Mouse (Mus musculus) heart, postnatal 14 days (tissue): ENCODE measurements around the gene Trir. TPM values are rescaled to one million over a fixed set of nuclear protein-coding genes. Genes with fewer than 3 reads are reported as not detected.
A peak's percentile ranks its signal among the peaks of the same experiment; 100 is the strongest.

ENCODE experiments used
- DNase-seq, 2 experiments: peaks; one replicate each; pipeline ENCODE4 v3.0.0; 2021 to 2022
- intact Hi-C: fragments of 180-260 bp; cut with DNase I; formaldehyde crosslinking; loops from one replicate; pipeline ENCODE4 v1.15.1; 2025
- total RNA-seq, 2 experiments: library from RNA; stranded (reverse); gene quantifications; 2 replicates each; pipeline ENCODE4 v1.2.3; 2021

The Trir gene
- total RNA-seq, 2 experiments from 2014 or later = 90.8 to 99.1 TPM

- DNase-seq = no peak
- intact Hi-C loops = no loop called here
These were observed 8.6 kb downstream of the Trir start for GRCm38 (mm10) chr8:85035165-85035727.

- DNase-seq = peak in 1 of 2 experiments; percentile 23
- intact Hi-C loops = no loop called here
These were observed 9.2 kb downstream of the Trir start for GRCm38 (mm10) chr8:85035728-85036310.

GRCm38 (mm10) chr8:85036381-85036717 is 9.7 kb downstream of the Trir start:
- intact Hi-C loops = no loop called here
- no peak for DNase-seq

- DNase-seq = peak; percentile 87 to 89
- intact Hi-C loops = no loop called here
These were observed 10.2 kb downstream of the Trir start, which contains the start of gene Tnpo2 for GRCm38 (mm10) chr8:85036718-85037365. TSS of gene Tnpo2 (plus strand) at chr8:85036915.

- intact Hi-C loops = no loop called here
These were observed 10.7 kb downstream of the Trir start for GRCm38 (mm10) chr8:85037366-85037680.

GRCm38 (mm10) chr8:85037681-85038531 is 11.3 kb downstream of the Trir start:
- intact Hi-C loops = no loop called here
- peak; percentile 53 to 59 for DNase-seq

More at GRCm38 (mm10) chr8:85037366-85037680, 10.7 kb downstream of the Trir start:
- DNase-seq = no peak

- intact Hi-C loops = no loop called here
- no peak for DNase-seq
These were observed 17.0 kb downstream of the Trir start for GRCm38 (mm10) chr8:85043619-85044018.

- intact Hi-C loops = no loop called here
- DNase-seq = no peak
These were observed 30.7 kb downstream of the Trir start for GRCm38 (mm10) chr8:85057367-85057766.

- DNase-seq = peak; percentile 82 to 91
- intact Hi-C loops = no loop called here
These were observed 33.4 kb downstream of the Trir start, which contains the start of gene Fbxw9 for GRCm38 (mm10) chr8:85059879-85060616. TSS of gene Fbxw9 (plus strand) at chr8:85060055.

- intact Hi-C loops = no loop called here
- no peak for DNase-seq
These were observed 36.0 kb downstream of the Trir start for GRCm38 (mm10) chr8:85062603-85063002.

- DNase-seq = no peak
- intact Hi-C loops = no loop called here
These were observed 38.6 kb downstream of the Trir start for GRCm38 (mm10) chr8:85065213-85065612.

- DNase-seq = no peak
- intact Hi-C loops = no loop called here
These were observed 40.5 kb downstream of the Trir start for GRCm38 (mm10) chr8:85067155-85067554.

- intact Hi-C loops = no loop called here
- DNase-seq = no peak
These were observed 41.4 kb downstream of the Trir start, which contains the start of gene Gm5741 for GRCm38 (mm10) chr8:85067982-85068381. TSS of gene Gm5741 (minus strand) at chr8:85067982.

GRCm38 (mm10) chr8:85071041-85071440 is 44.4 kb downstream of the Trir start:
- intact Hi-C loops = no loop called here
- no peak for DNase-seq

GRCm38 (mm10) chr8:85071514-85072281 is 45.1 kb downstream of the Trir start, which contains the start of gene Dhps:
TSS of gene Dhps (plus strand) at chr8:85071757.
- DNase-seq = peak; percentile 88 to 92
- intact Hi-C loops = no loop called here

- intact Hi-C loops = no loop called here
- DNase-seq = no peak
These were observed 45.8 kb downstream of the Trir start for GRCm38 (mm10) chr8:85072364-85072929.

GRCm38 (mm10) chr8:85073041-85073612 is 46.5 kb downstream of the Trir start:
- intact Hi-C loops = no loop called here
- DNase-seq = no peak

GRCm38 (mm10) chr8:85074167-85074566 is 47.5 kb downstream of the Trir start:
- intact Hi-C loops = no loop called here
- no peak for DNase-seq

- intact Hi-C loops = loop anchor here (5.0 kb wide), 1 partner anchor 213 kb away; no protein-coding TSS in a partner anchor
- no peak for DNase-seq
These were observed 48.0 kb downstream of the Trir start for GRCm38 (mm10) chr8:85074617-85075016.
